Mouse (Mus musculus) myocyte (in vitro differentiated cells): Measurements from ENCODE around the gene Vsir. TPM values are rescaled to one million over a fixed set of nuclear protein-coding genes. Genes with fewer than 3 reads are reported as not detected.
A peak's percentile ranks its signal among the peaks of the same experiment; 100 is the strongest.

Source experiments
- H3K27me3 ChIP-seq: one replicate; pipeline ENCODE4 v1.6.1; 2011; ENCODE audit not compliant: control insufficient read depth, insufficient read depth, insufficient read length
- H3K36me3 ChIP-seq: one replicate; pipeline ENCODE4 v1.6.1; 2011; ENCODE audit not compliant: control insufficient read depth, insufficient read depth
- H3K4me2 ChIP-seq: one replicate; pipeline ENCODE4 v1.6.1; 2011; ENCODE audit warnings: low read depth, control low read depth
- H3K4me3 ChIP-seq: one replicate; pipeline ENCODE4 v1.5.1; 2011; ENCODE audit warnings: mild to moderate bottlenecking, control low read depth, moderate library complexity
- H3K79me2 ChIP-seq: one replicate; pipeline ENCODE4 v1.6.1; 2011; ENCODE audit not compliant: control insufficient read depth, insufficient read depth
- H3ac ChIP-seq: one replicate; pipeline ENCODE4 v1.6.1; 2011; ENCODE audit not compliant: control insufficient read depth, insufficient read length
- CEBPB ChIP-seq: IDR thresholded peaks from 2 replicates; pipeline ENCODE4 v1.6.1; 2011; ENCODE audit warnings: mild to moderate bottlenecking, moderate library complexity; ENCODE audit not compliant: poor library complexity, insufficient read depth, severe bottlenecking
- E2F4 ChIP-seq: IDR thresholded peaks from one replicate; pipeline ENCODE4 v1.6.1; 2011; ENCODE audit warnings: mild to moderate bottlenecking, control low read depth, moderate library complexity; ENCODE audit not compliant: insufficient read depth
- MAX ChIP-seq: IDR thresholded peaks from one replicate; pipeline ENCODE4 v1.6.1; 2011; ENCODE audit warnings: low read depth, mild to moderate bottlenecking, control low read depth
- MYOD1 ChIP-seq, 3 experiments: IDR thresholded peaks; one replicate each; pipeline ENCODE4 v1.6.1; 2011; ENCODE audit warnings: control low read depth in 2 of 3, low read depth in 2 of 3, mild to moderate bottlenecking in 2 of 3, moderate library complexity in 1 of 3; ENCODE audit not compliant: insufficient read length in 2 of 3, control insufficient read depth in 1 of 3
- MYOG ChIP-seq, 3 experiments: IDR thresholded peaks; one replicate each; pipeline ENCODE4 v1.6.1; 2011; ENCODE audit warnings: control low read depth in 2 of 3, low read depth in 2 of 3, mild to moderate bottlenecking in 2 of 3; ENCODE audit not compliant: insufficient read length in 2 of 3, control insufficient read depth in 1 of 3, insufficient read depth in 1 of 3
- POLR2A ChIP-seq: IDR thresholded peaks from one replicate; pipeline ENCODE4 v1.6.1; 2011; ENCODE audit warnings: low read depth, mild to moderate bottlenecking, control low read depth, moderate library complexity; ENCODE audit not compliant: insufficient read length
- POLR2AphosphoS2 ChIP-seq: IDR thresholded peaks from one replicate; pipeline ENCODE4 v1.6.1; 2011; ENCODE audit warnings: low read depth, control low read depth; ENCODE audit not compliant: insufficient read length
- REST ChIP-seq: IDR thresholded peaks from one replicate; pipeline ENCODE4 v1.6.1; 2011; ENCODE audit warnings: mild to moderate bottlenecking, control low read depth, moderate library complexity; ENCODE audit not compliant: insufficient read depth, insufficient read length
- SRF ChIP-seq: IDR thresholded peaks from one replicate; pipeline ENCODE4 v1.6.1; 2011; ENCODE audit warnings: low read depth; ENCODE audit not compliant: control insufficient read depth, insufficient read length
- TCF12 ChIP-seq: IDR thresholded peaks from one replicate; pipeline ENCODE4 v1.6.1; 2011; ENCODE audit warnings: mild to moderate bottlenecking, control low read depth; ENCODE audit not compliant: poor library complexity, insufficient read depth, severe bottlenecking
- TCF3 ChIP-seq: IDR thresholded peaks from one replicate; pipeline ENCODE4 v1.6.1; 2011; ENCODE audit warnings: low read depth, control low read depth; ENCODE audit not compliant: insufficient read length
- USF1 ChIP-seq: IDR thresholded peaks from one replicate; pipeline ENCODE4 v1.6.1; 2011; ENCODE audit warnings: low read depth, mild to moderate bottlenecking, control low read depth, moderate library complexity
- polyA plus RNA-seq: library from polyadenylated mRNA; unstranded; fragments of >200 nt; fragmentation: generic; extraction: Trizol; gene quantifications from one replicate; pipeline ENCODE4 v1.2.1, GENCODE M21; 2012; ENCODE audit warnings: missing spikeins

The Vsir gene
- polyA plus RNA-seq, 1 experiment = 5.3 TPM

- H3K4me2 ChIP-seq = peak overlapping the region; percentile 69
These were observed 5.3 kb downstream of the Vsir start for GRCm38 (mm10) chr10:60351761-60352455.

GRCm38 (mm10) chr10:60353241-60354002 lies 6.8 kb downstream of the Vsir start:
- H3K27me3 ChIP-seq = no peaks in the 10 kb centered on the region
- H3ac ChIP-seq = no peak overlapping the region
- no peaks in the 10 kb centered on the region for H3K36me3 ChIP-seq
- no peak overlapping the region for H3K4me2 ChIP-seq
- no peak overlapping the region for H3K4me3 ChIP-seq
- no peak for TF ChIP-seq SRF
- TF ChIP-seq E2F4 = no peak
- TF ChIP-seq TCF3 = no peak
- no peak for TF ChIP-seq MAX
- no peak for TF ChIP-seq USF1
- TF ChIP-seq POLR2A = no peak
- no peak for TF ChIP-seq CEBPB
- no peak for TF ChIP-seq REST
- no peak for TF ChIP-seq MYOD1 (IDR thresholded peaks at IDR 0.05; ENCODE audit: control insufficient read depth in 1 of 3, insufficient read length in 2 of 3, low read depth in 2 of 3)
- no peak for TF ChIP-seq MYOG (IDR thresholded peaks at IDR 0.05; ENCODE audit: control insufficient read depth in 1 of 3, insufficient read depth in 1 of 3, insufficient read length in 2 of 3, low read depth in 2 of 3)
- TF ChIP-seq TCF12 = no peak
- no peak for TF ChIP-seq POLR2AphosphoS2
- no peaks in the 10 kb centered on the region for H3K79me2 ChIP-seq

More at GRCm38 (mm10) chr10:60351761-60352455, 5.3 kb downstream of the Vsir start:
- Histone ChIP-seq H3K4me3 (no peak overlapping the region), H3K27me3 (no peaks in the 10 kb centered on the region), H3K79me2 (no peaks in the 10 kb centered on the region), H3K36me3 (no peaks in the 10 kb centered on the region), H3ac (no peak overlapping the region)
- TF ChIP-seq MYOG (IDR thresholded peaks at IDR 0.05; ENCODE audit: control insufficient read depth in 1 of 3, insufficient read depth in 1 of 3, insufficient read length in 2 of 3, low read depth in 2 of 3) = peak; percentile 35 to 77 (median 49)
- TF ChIP-seq MYOD1 (IDR thresholded peaks at IDR 0.05; ENCODE audit: control insufficient read depth in 1 of 3, insufficient read length in 2 of 3, low read depth in 2 of 3) = peak; percentile 6 to 58 (median 48)
- no peak for TF ChIP-seq TCF12

GRCm38 (mm10) chr10:60354003-60354325 lies 7.3 kb downstream of the Vsir start:
- no peaks in the 10 kb centered on the region for H3K27me3 ChIP-seq

GRCm38 (mm10) chr10:60354881-60355677 lies 8.4 kb downstream of the Vsir start:
- Histone ChIP-seq H3K79me2 (no peaks in the 10 kb centered on the region), H3K4me3 (no peak overlapping the region), H3K36me3 (no peaks in the 10 kb centered on the region), H3K27me3 (no peaks in the 10 kb centered on the region), H3ac (no peak overlapping the region), H3K4me2 (peak overlapping the region; percentile 67)
- TF ChIP-seq MYOD1 (IDR thresholded peaks at IDR 0.05; ENCODE audit: control insufficient read depth in 1 of 3, insufficient read length in 2 of 3, low read depth in 2 of 3) (peak in 2 of 3 experiments; percentile 8 to 31), CEBPB (no peak)

More at GRCm38 (mm10) chr10:60354003-60354325, 7.3 kb downstream of the Vsir start:
- no peak overlapping the region for H3K4me3 ChIP-seq
- H3K79me2 ChIP-seq = no peaks in the 10 kb centered on the region
- no peaks in the 10 kb centered on the region for H3K36me3 ChIP-seq
- no peak overlapping the region for H3K4me2 ChIP-seq
- TF ChIP-seq TCF12 (no peak), CEBPB (no peak), MYOG (IDR thresholded peaks at IDR 0.05; ENCODE audit: control insufficient read depth in 1 of 3, insufficient read depth in 1 of 3, insufficient read length in 2 of 3, low read depth in 2 of 3) (no peak), POLR2AphosphoS2 (no peak), E2F4 (no peak), REST (no peak), TCF3 (no peak), MAX (no peak), USF1 (no peak), POLR2A (no peak), SRF (no peak), MYOD1 (IDR thresholded peaks at IDR 0.05; ENCODE audit: control insufficient read depth in 1 of 3, insufficient read length in 2 of 3, low read depth in 2 of 3) (no peak)
- H3ac ChIP-seq = no peak overlapping the region

GRCm38 (mm10) chr10:60357441-60357840 lies 10.8 kb downstream of the Vsir start:
- H3K79me2 ChIP-seq = no peaks in the 10 kb centered on the region
- H3ac ChIP-seq = no peak overlapping the region
- no peaks in the 10 kb centered on the region for H3K36me3 ChIP-seq
- TF ChIP-seq MAX (no peak), USF1 (no peak), TCF3 (no peak)
- no peak overlapping the region for H3K4me2 ChIP-seq
- H3K27me3 ChIP-seq = no peaks in the 10 kb centered on the region
- H3K4me3 ChIP-seq = no peak overlapping the region
